28 mouse cellular contexts compared by ENCODE assay signal in the genomic region with DNA sequence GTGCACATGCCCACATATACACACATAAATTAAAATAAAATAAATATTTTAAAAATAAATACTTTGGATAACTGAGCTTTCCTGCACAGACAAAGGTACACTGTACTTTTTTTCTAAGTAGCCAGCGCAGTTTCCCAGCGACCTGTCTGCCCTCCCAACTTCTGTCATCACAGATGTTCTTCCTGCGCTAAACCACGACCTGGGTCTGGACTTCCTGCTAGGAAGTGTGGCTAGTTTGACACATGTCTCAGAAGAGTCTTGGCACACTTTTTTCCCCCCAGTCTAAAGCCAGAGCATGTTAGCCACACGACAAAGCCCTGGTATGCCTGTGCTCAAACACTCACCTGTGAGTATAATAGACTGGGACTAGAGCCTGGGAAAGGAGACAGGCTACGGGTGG. TPM values are rescaled to one million over a fixed set of nuclear protein-coding genes. Genes with fewer than 3 reads are reported as not detected.
DNase-seq lines count a peak whose midpoint lies in the region; ATAC-seq and TF ChIP-seq lines count a peak whose summit lies in the region.
"Had no signal": no experiment of that assay in that cellular context is flagged by ENCODE, and none has a peak within 500 bp of the region (broad histone marks: within the 10 kb centered on the region; RNA-seq: fewer than 3 reads in every experiment).

No protein-coding gene starts in this region.

- WGBS in bone marrow, adult 2 months, result 5% methylated on average over 6 of the region's 6 CpGs
- WGBS in cerebellum, adult 2 months, result 42% methylated on average over 6 of the region's 6 CpGs
- 79% methylated on average over 6 of the region's 6 CpGs for WGBS in midbrain, embryonic 16.5 days

- TF ChIP-seq CTCF in bone marrow, adult 2 months (IDR thresholded peaks at IDR 0.05; ENCODE audit: control insufficient read depth, insufficient read depth, low read length), result no peak
- TF ChIP-seq CTCF in cerebellum, adult 2 months (IDR thresholded peaks at IDR 0.05; ENCODE audit: borderline replicate concordance, insufficient read depth, low read depth, low read length), result no peak

- H3K27me3 ChIP-seq in cerebellum, adult 2 months (ENCODE audit: control insufficient read depth, insufficient read depth, low read length), result no peaks in the 10 kb centered on the region
- H3K27me3 ChIP-seq in midbrain, embryonic 16.5 days (ENCODE audit: control insufficient read depth, insufficient read depth, low read depth, low read length), result no peaks in the 10 kb centered on the region
- H3K27me3 ChIP-seq: embryonic facial prominence, embryonic 13.5 days; forebrain, embryonic 13.5 days; hindbrain, embryonic 13.5 days; intestine, embryonic 15.5 days had no signal

- peaks cover 5% of the 10 kb centered on the region for H3K4me1 ChIP-seq in bone marrow, adult 2 months (ENCODE audit: control insufficient read depth, insufficient read depth, low read length)
- no peaks in the 10 kb centered on the region for H3K4me1 ChIP-seq in cerebellum, adult 2 months (ENCODE audit: control insufficient read depth, insufficient read depth, low read length)
- H3K4me1 ChIP-seq in midbrain, embryonic 16.5 days (ENCODE audit: control insufficient read depth, insufficient read depth, low read length), result no peaks in the 10 kb centered on the region
- H3K4me1 ChIP-seq: embryonic facial prominence, embryonic 10.5 days; embryonic facial prominence, embryonic 13.5 days; forebrain, embryonic 10.5 days; forebrain, embryonic 13.5 days; hindbrain, embryonic 10.5 days; intestine, embryonic 15.5 days had no signal

- DNase-seq in 416B (ENCODE audit: low read depth), result peak; percentile 90
- DNase-seq in left cerebral cortex, adult 9 months (ENCODE audit: low spot score in 2 of 2), result no peak
- no peak for DNase-seq in cerebellum, adult 2 months
- no peak for DNase-seq in kidney, postnatal 25 days
- DNase-seq: adrenal gland, adult 2 months; adrenal gland, postnatal 14 days; cerebellum, adult 18-20 months; cerebellum, adult 9-11 months; cerebellum, postnatal 25 days; embryo, embryonic 11 days; forebrain, postnatal 0 days; gastrocnemius, adult 2 months; gastrocnemius, postnatal 14 days; heart, adult 2 months had no signal

- no peak overlapping the region for H3K9ac ChIP-seq in midbrain, embryonic 16.5 days (ENCODE audit: low read depth, low read length)
- H3K9ac ChIP-seq: embryonic facial prominence, embryonic 13.5 days; forebrain, embryonic 13.5 days; forebrain, postnatal 0 days; heart, embryonic 13.5 days; hindbrain, embryonic 13.5 days; intestine, embryonic 15.5 days had no signal

- peak overlapping the region; percentile 46; the same call in 1 of the 2 replicates for H3K27ac ChIP-seq in bone marrow, adult 2 months (ENCODE audit: control insufficient read depth, insufficient read depth, low read depth, low read length, poor library complexity)
- no peak overlapping the region for H3K27ac ChIP-seq in cerebellum, adult 2 months (ENCODE audit: insufficient read depth, low read length)
- no peak overlapping the region for H3K27ac ChIP-seq in midbrain, embryonic 16.5 days (ENCODE audit: low read length)
- H3K27ac ChIP-seq: embryonic facial prominence, embryonic 10.5 days; embryonic facial prominence, embryonic 13.5 days; forebrain, embryonic 10.5 days; forebrain, embryonic 13.5 days; gastrocnemius, adult 2 months; heart, adult 2 months; heart, embryonic 10.5 days; heart, embryonic 13.5 days; hindbrain, embryonic 10.5 days; hindbrain, embryonic 13.5 days; intestine, embryonic 15.5 days had no signal

- TF ChIP-seq POLR2A in bone marrow, adult 2 months (IDR thresholded peaks at IDR 0.05; ENCODE audit: borderline replicate concordance, control insufficient read depth, low read depth, low read length), result no peak
- TF ChIP-seq POLR2A in cerebellum, adult 2 months (IDR thresholded peaks at IDR 0.05; ENCODE audit: borderline replicate concordance, insufficient read depth, low read length), result no peak

- no peaks in the 10 kb centered on the region for H3K9me3 ChIP-seq in midbrain, embryonic 16.5 days (replicated peaks; ENCODE audit: control insufficient read depth, low read length, poor library complexity, severe bottlenecking)
- H3K9me3 ChIP-seq: embryonic facial prominence, embryonic 10.5 days; embryonic facial prominence, embryonic 13.5 days; forebrain, embryonic 10.5 days; forebrain, embryonic 13.5 days; heart, embryonic 10.5 days; heart, embryonic 13.5 days; hindbrain, embryonic 10.5 days; hindbrain, embryonic 13.5 days; intestine, embryonic 15.5 days had no signal

- no peak overlapping the region for H3K4me2 ChIP-seq in midbrain, embryonic 16.5 days (ENCODE audit: low read length)
- H3K4me2 ChIP-seq: embryonic facial prominence, embryonic 13.5 days; forebrain, embryonic 13.5 days; heart, embryonic 13.5 days; hindbrain, embryonic 13.5 days; intestine, embryonic 15.5 days had no signal

- no peaks in the 10 kb centered on the region for H3K36me3 ChIP-seq in midbrain, embryonic 16.5 days (ENCODE audit: control insufficient read depth, insufficient read depth, low read length)
- H3K36me3 ChIP-seq: embryonic facial prominence, embryonic 10.5 days; embryonic facial prominence, embryonic 13.5 days; forebrain, embryonic 10.5 days; heart, embryonic 10.5 days; heart, embryonic 13.5 days; hindbrain, embryonic 10.5 days; hindbrain, embryonic 13.5 days; intestine, embryonic 15.5 days had no signal

- peak; percentile 12; the same call in 1 of the 2 replicates for ATAC-seq in erythroblast, adult 5-6 weeks (replicated peaks; ENCODE audit: low FRiP score, poor library complexity, severe bottlenecking)
- ATAC-seq in megakaryocyte, adult 5-6 weeks (ENCODE audit: poor library complexity, severe bottlenecking), result peak; percentile 76
- no peak for ATAC-seq in midbrain, embryonic 16.5 days
- ATAC-seq: forebrain, embryonic 13.5 days; forebrain, postnatal 0 days; hindbrain, embryonic 16.5 days; intestine, embryonic 15.5 days had no signal

- H3K4me3 ChIP-seq in bone marrow, adult 2 months (replicated peaks; ENCODE audit: control insufficient read depth, low read depth, low read length), result no peak overlapping the region
- no peak overlapping the region for H3K4me3 ChIP-seq in cerebellum, adult 2 months (replicated peaks; ENCODE audit: insufficient read depth, low read depth, low read length)
- H3K4me3 ChIP-seq in midbrain, embryonic 16.5 days (ENCODE audit: low read depth, low read length), result no peak overlapping the region
- H3K4me3 ChIP-seq: embryonic facial prominence, embryonic 10.5 days; embryonic facial prominence, embryonic 13.5 days; forebrain, embryonic 10.5 days; forebrain, embryonic 13.5 days; gastrocnemius, adult 2 months; heart, adult 2 months; heart, embryonic 10.5 days; heart, embryonic 13.5 days; hindbrain, embryonic 10.5 days; hindbrain, embryonic 13.5 days; intestine, embryonic 15.5 days had no signal

RNA-seq across cellular contexts. Expression of a gene that starts 48.9 kb away (rescaled TPM):
- 14.0 and 29.3 TPM in 2 replicates for polyA plus RNA-seq in bone marrow, adult 2 months (2011; ENCODE audit: insufficient read depth, insufficient read length, low replicate concordance, missing spikeins)
- 1.7 and 6.9 TPM in 2 replicates for total RNA-seq in erythroblast, adult 5-6 weeks (2015; ENCODE audit: low replicate concordance)
- total RNA-seq in erythroblast, adult 5-6 weeks (2017; ENCODE audit: low replicate concordance), result 1.8 and 7.8 TPM in 2 replicates
- 29.3 and 39.3 TPM in 2 replicates for total RNA-seq in megakaryocyte, adult 5-6 weeks (2015)
- total RNA-seq in megakaryocyte, adult 5-6 weeks (2017), result 23.3 and 27.1 TPM in 2 replicates
- 0.60 and 1.1 TPM in 2 replicates for polyA plus RNA-seq in cerebellum, adult 2 months (2012; rRNA removed)
- polyA plus RNA-seq in midbrain, embryonic 16.5 days (2015; fragmentation: Nextera tagmentation; extraction: Ambion mirVana), result 1.1 and 1.2 TPM in 2 replicates
